Mouse (Mus musculus): ENCODE data around the gene Col4a2.

The Col4a2 gene

DNA sequence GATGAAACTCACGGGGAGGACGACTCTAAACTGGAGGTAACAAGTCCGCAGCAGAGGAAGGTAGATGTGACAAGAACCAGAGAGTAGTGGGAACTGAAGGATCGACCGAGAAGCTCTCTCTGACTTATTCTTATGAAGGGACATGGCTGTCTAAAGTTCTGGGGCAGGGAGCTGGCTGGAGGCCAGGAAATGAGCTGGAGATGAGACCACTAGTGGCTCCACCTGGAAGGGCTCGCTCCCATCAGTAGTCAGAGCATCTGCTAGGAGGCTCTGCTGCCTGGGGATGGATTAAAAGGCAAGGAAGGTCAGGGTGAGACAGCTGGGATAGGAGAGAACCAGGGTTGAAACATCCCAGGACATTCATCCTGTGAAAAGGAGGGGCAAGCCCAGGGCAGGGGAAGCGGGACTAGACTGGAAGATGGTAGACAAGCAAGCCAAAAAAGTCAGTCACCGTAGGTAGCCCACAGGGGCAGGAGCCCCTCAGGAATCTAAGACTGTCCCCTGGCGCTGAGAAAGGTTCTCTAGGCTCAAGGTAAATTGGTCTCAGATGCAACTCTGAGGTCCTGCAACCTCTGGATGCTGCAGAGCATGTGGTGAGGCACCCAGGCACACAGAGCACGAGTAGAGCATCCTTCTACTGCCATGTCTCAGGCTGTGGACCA, 16.2 kb upstream of the Col4a2 start:
- in situ Hi-C loops (cut with MboI), result no loop called here

DNA sequence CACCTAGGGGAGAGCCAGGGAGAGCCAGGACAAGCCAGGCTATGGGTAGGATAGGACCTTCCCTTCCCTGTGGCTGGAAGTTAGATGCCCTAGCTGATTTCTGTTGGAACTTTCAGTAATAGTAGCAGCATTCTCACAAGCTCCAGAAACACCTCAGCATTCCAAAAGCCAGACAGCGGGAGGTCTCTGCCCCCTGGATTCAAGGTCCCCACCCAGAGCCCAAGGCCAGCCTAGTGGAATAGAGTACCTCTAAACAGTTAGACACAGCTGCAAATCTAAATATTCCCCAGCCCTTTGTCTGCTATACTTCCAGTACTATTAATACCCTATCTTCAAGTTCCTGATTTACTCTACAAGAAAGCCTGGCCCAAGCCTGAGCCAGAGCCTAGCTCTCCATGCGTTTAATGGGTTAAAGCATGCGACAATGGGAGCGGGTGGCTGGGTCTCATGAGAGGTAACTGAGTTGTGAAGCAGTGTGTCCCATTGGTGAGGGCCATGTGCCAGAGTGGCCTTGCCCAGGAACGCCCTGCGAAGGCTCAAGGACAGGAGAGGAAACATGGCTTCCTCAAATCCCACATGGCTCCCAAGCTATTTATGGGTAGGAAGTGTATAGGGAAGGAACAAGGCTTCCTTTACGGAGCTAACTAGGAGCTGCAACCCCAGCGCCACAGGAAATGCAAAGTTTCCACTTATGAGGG, 15.3 kb upstream of the Col4a2 start:
- in situ Hi-C loops (cut with MboI), result no loop called here

DNA sequence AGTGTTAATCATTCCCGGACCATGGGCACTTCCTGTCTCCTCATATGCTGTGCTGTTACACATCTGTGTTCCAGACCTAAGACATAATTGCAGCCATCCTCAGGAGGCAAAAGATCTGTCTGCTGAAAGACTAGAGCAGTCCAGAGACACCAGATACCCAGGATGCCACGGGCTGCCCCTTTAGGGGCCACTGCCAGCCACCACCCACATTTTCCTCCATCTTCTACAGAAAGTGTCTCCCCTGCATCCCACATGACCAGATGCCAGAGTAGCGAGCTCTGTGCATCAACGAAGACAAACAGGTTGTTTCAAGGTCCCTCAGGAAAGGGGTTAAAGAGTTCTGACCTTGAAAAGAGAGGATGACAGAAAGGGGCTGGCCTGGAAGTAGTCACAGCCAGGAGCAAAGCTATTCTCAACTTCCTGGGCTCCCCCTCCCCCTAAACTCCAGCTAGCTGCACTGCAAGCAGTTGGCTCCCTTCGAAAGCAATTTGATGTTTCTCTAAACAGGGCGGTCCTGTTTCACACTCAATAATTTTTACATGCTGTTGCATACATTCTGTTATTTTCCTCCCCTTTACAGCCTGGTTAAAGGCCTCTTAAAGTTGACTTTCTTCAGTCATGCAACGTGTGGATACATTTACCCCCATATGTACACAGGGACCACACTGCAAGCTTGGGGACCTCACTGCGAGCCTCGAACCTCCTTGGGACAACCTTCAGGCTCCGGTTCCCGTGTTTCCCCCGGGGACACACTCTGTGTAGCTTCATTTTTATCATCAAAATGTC, 13.9 kb upstream of the Col4a2 start:
- in situ Hi-C loops (cut with MboI), result no loop called here

DNA sequence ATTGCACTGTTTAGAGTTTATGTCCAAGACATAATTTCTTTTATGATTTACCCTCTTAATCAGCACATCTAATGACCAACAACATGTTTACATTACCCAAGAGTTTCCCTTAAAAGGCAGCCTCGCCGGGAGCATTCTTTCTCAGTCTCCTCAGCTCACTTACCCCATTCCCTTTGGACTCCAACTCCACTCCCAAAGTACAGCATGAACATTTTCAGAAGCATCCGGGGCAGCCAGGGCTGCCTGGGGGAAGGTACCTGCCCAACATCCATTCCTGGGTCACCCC, 13.3 kb upstream of the Col4a2 start:
- in situ Hi-C loops (cut with MboI), result no loop called here

DNA sequence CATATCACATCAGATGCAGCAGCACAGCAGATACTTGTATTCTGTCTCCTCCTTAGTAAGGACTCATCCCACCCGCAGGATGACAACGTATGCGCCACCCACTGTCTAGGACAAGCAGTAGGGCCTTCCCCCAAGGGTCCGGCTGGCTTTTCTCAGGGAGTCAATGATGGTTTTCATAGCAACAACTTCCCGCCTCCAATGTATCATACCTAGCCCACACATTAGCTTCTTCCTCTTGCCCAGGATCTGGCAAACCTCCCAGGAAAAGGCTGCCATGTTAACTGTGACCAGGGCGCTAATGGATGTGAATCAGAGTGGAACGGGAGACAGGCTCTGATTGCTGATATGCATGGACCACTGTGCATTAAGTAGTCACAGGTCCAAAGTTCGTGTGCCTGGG, 12.2 kb upstream of the Col4a2 start:
- in situ Hi-C loops (cut with MboI), result no loop called here

DNA sequence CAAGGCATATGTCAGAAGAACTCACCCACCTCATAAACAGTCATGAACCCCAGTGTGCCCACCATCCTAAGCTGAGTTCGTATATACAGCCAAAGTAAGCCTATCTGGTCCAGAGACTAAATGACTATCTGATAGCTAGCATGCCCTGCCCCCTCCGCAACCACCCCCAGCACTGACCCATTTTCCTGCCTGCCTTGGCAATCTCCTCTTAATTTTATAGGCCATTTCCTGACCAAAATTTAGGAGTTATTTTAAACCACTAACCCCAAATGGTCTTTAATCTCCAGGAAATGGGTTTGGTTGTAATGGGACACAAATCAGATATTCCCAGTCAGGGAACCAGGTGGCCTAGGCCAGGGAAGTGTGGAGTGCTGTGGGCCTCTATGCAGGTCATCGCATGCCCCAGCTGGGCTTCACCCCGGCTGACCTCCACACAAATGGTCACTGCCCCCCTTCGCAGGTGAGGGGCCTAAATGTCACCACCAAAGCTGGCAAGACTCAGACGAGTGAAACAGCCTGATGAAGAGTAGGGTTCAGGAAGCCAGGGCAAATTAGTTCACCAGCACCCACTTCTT, 8.5 kb upstream of the Col4a2 start:
- in situ Hi-C loops (cut with MboI), result no loop called here

DNA sequence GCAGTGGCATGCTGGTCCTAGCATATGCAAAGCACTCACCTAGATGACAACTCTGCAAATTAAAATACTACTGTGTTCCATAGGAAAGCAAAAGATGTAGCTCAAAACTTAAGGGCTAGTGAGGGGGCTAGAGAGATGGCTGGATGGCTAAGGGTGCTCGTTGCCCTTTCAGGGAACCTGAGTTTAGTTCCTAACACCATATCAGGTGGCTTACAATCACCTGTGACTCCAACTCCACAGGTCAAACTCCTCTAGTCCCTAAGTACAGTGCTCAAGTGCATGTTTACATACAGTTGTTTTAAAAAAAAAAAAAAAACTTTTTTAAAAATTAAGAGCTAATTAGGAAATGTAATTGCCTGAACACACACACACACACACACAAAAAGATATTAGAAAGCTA, 7.1 kb upstream of the Col4a2 start:
- in situ Hi-C loops (cut with MboI), result no loop called here

DNA sequence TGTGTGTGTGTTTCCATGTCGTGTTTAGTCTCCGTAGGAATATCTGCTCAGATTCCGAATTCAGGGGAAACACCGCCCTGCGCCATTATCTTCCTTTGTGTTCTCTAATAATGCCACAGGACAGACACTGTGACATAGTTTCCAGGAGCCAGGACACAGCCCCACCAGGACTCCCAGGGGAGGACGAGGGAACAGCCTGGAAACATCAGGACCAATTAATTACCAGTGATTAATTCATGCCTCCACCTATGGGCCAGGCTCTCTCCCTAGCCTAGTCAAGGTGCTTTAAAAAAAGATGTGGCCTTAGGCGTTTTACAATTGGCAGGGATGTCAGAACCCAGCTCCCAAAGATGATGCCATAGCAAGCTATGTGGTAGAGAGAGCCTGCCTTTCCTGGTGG, 5.2 kb upstream of the Col4a2 start:
- in situ Hi-C loops (cut with MboI), result no loop called here

DNA sequence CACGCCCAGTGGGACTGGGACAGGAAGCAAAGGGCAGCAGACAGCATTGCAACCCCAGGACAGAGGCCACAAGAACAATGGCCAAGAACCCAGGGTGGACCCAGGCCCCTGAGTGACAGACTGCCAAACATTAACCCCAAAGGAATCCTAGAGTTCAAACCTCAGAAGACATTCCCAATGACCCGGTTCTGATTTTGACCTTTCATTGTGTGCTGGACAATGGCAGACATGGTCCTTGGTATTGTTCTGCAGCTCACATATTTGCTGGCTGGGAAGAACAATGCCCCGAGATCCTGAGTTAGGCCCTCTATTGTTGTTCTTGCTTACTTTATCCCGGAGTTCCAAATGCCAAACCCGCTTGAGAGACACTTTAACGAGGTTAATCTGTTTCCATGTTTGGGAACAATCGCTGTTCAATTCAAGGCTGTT, 4.0 kb upstream of the Col4a2 start:
- in situ Hi-C loops (cut with MboI), result no loop called here

DNA sequence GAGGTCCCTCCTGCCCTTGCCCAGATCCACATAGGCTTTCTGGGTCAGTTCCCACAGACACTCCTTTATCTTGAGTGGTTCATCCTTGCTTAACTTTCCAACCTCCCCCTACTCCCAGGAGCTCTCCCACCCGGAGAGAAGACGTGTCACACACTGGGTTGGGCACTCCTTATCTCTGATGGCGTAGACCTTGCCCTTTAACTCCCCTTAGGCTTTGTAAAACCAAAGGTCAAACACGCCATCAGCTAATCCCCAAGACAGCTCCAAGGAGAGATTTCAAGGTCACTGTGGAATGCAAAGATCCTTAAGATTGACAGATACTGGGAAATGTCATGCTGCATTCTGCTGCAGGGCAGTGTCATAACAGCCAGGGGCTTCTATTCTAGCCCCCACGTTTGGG, 3.4 kb upstream of the Col4a2 start:
- in situ Hi-C loops (cut with MboI), result no loop called here

DNA sequence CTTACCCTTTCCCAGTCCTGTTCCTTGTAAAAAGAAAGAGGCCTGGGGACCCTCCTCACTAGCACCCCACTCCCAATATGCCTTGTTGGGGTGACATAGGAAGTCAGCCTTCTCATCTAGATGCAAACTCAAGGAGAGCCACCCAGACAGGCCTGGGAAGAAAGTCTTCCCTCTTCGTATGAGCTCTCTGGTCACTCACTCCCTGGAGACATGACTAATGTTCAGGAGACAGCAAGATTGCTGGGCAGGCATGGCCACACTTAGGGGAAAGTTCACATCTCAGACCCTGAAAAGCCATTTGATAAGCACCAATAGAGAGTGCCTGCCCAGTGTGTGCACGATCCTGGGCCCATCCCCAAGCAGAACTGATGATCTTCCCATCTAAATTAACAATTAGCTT, 2.6 kb upstream of the Col4a2 start:
- in situ Hi-C loops (cut with MboI), result no loop called here

DNA sequence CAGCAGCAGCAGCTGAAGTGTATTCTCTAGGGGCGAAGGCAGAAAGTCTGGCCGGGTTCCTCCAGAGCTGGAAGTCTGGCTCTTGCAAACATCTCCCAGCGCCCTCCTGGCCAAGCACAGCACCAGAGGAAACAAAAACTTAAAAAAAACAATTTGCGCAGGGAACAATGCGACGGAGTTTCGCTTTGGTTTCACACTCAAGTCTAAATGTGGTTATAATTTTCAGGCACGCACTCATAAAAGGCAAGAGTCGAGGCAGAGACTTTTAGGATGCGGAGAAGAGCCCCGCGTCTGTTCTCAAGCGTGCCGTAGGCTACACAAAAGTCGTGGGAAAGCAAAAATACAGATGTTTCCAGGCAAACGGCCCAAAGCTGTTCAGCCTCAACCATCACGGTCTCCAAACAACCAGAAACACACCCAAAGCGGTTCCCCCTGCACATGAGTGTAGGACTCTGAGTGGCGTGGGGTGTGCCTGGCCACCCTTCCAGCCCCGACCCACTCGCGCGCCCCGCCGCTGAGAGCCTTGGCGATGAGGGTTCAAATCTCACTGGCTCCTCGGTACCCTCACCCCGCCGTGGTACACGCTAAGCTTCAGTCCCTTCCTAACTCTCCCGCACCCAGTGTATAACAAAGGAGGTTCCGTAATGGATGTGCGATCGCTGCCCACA, 790 bp upstream of the Col4a2 start:
- in situ Hi-C loops (cut with MboI), result no loop called here

DNA sequence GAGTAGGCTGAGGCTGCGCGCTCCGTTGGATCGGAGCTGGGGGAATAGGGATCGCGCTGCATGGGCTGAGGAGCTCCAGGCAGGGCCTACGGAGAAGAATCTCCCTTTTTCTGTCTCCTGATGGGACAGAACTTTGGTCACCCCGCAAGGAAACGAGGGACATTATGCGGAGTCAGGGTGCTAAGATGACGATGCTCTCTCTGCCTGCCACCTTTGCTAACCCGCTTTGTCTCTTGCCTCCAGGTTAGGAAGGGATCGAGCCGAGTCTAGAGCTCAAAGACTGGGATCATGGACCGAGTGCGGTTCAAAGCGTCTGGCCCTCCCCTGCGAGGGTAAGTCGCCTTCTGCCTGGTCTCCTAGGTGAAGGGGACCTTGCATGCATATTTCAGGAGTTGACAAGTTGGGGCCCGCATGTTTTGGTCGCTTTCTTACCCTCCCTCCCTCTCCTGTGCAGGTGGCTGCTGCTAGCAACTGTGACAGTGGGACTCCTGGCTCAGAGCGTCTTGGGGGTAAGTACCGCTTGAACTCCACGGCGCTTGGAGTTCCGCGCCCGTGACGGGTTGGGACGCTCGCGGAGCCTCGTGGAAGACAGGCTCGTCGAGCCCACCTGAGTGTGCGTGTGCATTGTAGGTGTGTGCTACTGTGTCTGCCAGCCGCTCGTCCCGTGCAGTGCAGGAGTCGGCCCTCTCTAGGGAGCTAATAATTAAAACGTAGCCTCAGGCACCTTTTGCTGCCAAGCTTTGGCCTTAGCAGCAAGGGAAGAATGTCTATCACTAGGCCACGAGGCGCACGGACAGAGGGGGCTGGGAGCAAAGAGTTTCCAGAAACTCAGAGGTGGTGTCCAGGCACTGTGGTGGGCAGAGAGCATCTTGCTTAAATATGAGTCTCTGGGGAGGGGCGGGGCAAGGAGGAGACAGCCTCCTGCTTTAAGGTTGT, 839 bp downstream of the Col4a2 start:
- in situ Hi-C loops (cut with MboI), result no loop called here

DNA sequence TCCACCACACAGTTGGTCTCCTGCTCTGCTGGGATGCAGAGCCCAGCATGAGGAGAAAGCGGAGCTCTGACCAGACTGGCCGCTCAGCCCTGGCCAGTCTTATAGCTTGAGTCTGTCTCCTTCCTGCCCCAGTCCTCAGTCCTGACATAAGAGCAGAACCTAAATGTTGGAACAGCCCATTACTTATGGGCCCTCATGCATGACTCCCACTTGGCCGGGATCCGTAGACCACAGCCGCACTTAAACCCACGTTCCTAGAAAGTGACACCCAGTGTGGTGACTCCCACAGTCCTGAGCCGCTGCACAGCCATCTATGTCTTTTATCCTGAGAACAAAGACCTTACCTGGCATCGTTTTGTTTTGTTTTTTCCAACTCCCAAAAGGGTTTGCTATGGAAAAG, 2.0 kb downstream of the Col4a2 start:
- in situ Hi-C loops (cut with MboI), result no loop called here

DNA sequence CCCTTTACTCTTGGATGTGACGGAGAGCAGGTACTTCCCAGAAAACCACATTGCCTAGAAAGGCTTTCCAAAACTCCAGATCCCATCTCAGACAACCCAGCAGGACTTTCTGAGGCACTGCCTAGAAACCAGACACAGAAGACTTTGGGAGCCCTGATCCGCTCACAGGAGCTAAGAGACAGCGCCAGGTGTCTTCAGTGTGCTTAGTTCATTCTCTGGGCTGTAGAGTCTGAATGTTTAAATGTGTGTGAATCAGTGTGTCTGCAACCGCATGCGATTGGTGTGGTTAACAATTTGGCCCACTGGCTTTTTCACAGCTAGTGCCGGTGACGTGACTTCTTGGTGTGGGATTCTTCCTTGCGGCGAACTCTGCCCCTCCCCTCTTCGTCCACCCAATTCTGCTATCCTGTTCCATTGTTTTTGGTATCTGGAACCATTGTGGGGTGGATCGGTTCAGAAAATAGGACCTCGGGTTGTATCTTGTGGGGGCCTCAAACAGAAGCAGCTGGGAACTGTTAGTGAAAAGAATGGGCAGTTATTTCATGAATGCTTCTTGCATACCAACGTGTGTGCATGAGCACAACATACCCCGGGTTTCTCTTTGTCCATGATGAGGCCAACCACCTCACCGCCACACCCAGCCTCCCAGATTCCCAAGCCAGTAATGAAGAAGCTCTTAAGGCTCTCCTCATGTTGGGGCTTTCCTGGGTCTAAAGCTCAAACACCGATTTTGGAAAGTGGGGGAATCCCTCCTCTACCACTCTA, 2.8 kb downstream of the Col4a2 start:
- in situ Hi-C loops (cut with MboI), result no loop called here

DNA sequence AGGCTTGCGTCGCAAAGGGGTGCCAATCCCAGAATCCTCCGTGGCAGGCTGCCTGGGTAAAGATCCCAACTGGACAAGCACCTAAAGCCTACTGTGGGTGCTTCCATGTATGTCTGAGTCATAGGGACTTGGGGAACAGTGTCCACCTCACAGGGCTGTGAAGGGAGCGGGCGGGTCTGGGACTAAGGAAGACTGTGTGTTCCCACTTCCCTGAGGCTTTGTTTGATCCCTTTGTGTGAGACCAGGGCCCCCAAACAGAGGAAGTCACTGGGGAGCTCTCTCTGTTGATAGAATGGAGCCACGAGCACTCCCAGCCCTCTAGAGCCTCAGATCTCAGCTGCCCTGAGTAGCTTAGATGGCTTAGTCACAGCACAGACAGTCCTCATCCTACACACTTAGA, 3.5 kb downstream of the Col4a2 start:
- in situ Hi-C loops (cut with MboI), result no loop called here

DNA sequence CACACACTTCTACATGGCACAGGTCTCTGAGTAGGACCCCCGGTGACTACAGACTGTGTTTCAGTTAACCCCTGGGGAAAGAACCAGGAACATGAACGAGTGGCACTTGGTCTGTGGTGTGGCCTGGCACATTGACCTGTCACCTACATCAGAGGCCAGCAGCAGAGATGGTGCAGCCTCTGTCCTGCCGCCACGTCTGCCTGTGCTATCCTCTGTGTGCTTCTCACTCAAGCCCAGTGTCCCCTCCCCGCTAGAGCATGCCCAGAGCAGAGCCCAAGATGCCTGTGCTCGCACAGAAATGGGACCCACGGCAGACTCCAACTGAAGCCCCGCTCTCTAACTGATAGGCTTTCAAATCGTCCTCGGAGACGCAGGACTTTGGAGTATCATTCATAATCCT, 6.8 kb downstream of the Col4a2 start:
- in situ Hi-C loops (cut with MboI), result no loop called here

DNA sequence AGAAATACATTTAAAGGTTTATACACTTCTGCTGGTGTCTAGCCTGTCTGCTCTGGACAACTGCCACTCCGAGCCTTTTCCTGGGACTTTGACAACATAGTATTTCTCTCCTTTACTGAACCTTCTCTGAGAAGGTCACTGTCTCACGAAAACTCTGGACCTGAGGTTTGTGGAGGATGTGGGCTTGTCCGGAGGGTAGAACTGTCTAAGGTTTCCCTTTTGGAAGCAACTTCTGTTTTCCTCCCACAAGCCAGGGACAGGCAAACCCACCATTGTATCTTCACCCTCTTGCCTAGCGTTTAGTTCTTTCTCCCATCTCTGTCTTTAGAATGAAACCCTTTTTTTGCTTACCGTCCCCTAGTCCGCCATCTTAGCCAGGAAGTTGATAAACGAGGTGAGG, 9.2 kb downstream of the Col4a2 start:
- in situ Hi-C loops (cut with MboI), result no loop called here

DNA sequence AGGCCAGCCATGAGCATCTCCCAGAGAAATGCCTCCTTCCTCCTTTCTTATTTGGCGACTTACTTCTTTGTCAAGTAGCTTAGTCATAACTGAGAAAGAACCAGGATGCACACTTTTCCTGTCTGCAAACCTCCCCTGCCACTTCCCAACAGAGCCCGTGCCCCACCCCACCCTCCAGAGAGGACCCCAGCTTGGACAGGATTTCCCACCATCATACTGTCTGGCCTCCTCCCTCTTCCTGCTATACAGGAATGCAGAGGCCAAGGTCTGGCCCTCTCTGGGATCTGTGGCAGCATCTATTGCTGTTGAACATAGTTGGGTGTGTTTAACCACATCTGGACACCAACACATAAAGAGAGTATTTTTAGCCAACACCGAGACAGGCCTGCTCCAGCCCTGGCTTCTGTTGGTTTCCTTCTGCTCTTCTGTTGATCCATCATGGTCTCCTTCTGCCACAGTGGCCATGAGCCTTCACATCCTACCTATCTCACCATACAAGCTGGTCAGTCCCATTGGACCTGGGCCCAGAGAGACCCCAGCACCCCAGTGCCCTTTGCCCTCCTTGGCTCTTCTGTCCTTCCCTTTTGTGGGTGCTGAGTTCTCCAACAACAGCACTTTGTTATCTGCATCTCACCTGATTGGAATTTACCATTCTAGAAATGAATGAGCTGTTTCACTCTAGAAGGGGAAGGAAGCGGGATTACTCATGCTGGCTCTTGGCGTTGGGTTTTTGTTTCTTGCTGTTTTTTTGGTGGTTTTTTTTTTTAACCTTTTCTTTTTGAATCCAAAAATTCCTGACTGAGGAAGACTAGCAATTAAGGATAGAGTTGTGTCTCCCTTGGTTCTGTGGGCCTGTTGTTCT, 10.3 kb downstream of the Col4a2 start:
- in situ Hi-C loops (cut with MboI), result no loop called here

DNA sequence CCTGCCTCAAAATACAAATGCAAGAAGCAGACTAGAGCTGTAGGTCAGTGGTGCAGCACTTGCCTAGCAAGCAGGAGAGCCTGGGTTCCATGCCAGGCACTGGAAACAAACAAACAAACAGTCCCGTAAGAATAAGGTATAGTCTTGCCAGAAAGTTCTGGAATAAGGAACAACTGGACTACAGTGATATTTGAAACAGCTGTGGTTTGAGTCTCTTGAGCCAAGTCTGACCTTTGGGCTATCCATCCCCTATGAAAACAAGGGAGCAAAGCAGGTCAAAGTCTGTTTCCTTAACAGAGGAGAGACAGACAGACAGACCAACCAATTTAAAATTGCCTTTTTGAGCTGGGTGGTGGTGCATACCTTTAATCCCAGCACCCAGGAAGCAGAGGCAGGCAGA, 11.1 kb downstream of the Col4a2 start:
- in situ Hi-C loops (cut with MboI), result no loop called here

Data from mature B cell (primary cell).